ENCODE assay signal across 24 mouse cellular contexts in the genomic region with DNA sequence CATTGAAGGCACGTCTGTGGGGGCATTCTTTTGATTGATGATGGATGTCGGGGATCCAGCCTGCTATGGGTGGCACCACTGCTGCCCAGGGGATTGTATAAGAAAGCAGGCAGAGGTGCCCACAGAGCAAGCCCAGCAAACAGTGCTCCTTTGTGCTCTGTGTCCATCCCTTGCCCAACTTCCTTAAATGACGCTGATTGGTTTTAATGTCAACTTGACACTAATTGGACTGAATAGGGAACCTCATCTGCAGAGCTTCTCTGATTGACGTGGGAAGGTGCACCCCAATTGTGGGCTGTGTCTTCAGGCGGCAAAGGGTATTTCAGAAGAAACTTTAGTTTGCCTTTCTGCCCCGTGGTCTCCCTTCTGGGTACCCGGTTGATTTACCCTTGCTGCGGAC. TPM values are rescaled to one million over a fixed set of nuclear protein-coding genes. Genes with fewer than 3 reads are reported as not detected.
DNase-seq lines count a peak whose midpoint lies in the region; ATAC-seq lines count a peak whose summit lies in the region.
"Had no signal": no experiment of that assay in that cellular context is flagged by ENCODE, and none has a peak within 500 bp of the region (broad histone marks: within the 10 kb centered on the region; RNA-seq: fewer than 3 reads in every experiment).

No protein-coding gene starts in this region.

- H3K9me3 ChIP-seq in forebrain, embryonic 14.5 days (replicated peaks; ENCODE audit: control insufficient read depth, low read length) = no peaks in the 10 kb centered on the region
- H3K9me3 ChIP-seq: embryonic facial prominence, embryonic 12.5 days; forebrain, embryonic 13.5 days; G1E had no signal

- DNase-seq in retina, embryonic 14.5 days (ENCODE audit: low spot score) = peak; percentile 41
- no peak for DNase-seq in spleen, adult 18-20 months
- no peak for DNase-seq in forebrain, embryonic 14.5 days (ENCODE audit: low spot score)
- DNase-seq in heart, postnatal 4 days = no peak
- DNase-seq: adrenal gland, adult 8-10 months; adrenal gland, postnatal 14 days; adrenal gland, postnatal 36 days; B cell, adult 2 months; cerebellum, adult 11-12 months; cerebellum, adult 2 months; cerebellum, adult 9-10 months; cerebellum, postnatal 10 days; cerebellum, postnatal 25 days; embryo, embryonic 11 days had no signal

- H3K9ac ChIP-seq in forebrain, embryonic 14.5 days (ENCODE audit: low read length) = no peak overlapping the region
- H3K9ac ChIP-seq: embryonic facial prominence, embryonic 12.5 days; forebrain, embryonic 13.5 days had no signal

- peaks cover 35% of the 10 kb centered on the region for H3K36me3 ChIP-seq in forebrain, embryonic 14.5 days (ENCODE audit: control insufficient read depth, insufficient read depth, low read length)

- no peak overlapping the region for H3K4me2 ChIP-seq in forebrain, embryonic 14.5 days (ENCODE audit: low read length)
- H3K4me2 ChIP-seq: embryonic facial prominence, embryonic 12.5 days; forebrain, embryonic 13.5 days had no signal

- no peaks in the 10 kb centered on the region for H3K27me3 ChIP-seq in forebrain, embryonic 14.5 days (replicated peaks; ENCODE audit: control insufficient read depth, insufficient read depth, low read length)
- H3K27me3 ChIP-seq: CH12.LX; embryonic facial prominence, embryonic 12.5 days; forebrain, embryonic 13.5 days; Patski had no signal

- no peak overlapping the region for H3K27ac ChIP-seq in forebrain, embryonic 14.5 days (ENCODE audit: low read depth, low read length)
- H3K27ac ChIP-seq: embryonic facial prominence, embryonic 12.5 days; forebrain, embryonic 13.5 days had no signal

- peak; percentile 63 for ATAC-seq in granulocyte monocyte progenitor cell, adult 5-6 weeks (replicated peaks; ENCODE audit: poor library complexity, severe bottlenecking)
- peak; percentile 49 for ATAC-seq in megakaryocyte progenitor cell, adult 5-6 weeks (replicated peaks; ENCODE audit: poor library complexity)
- ATAC-seq in forebrain, embryonic 14.5 days = no peak
- ATAC-seq: activated CD4-positive, CD25-positive, alpha-beta regulatory T cell, adult 4 months; CD4-positive, CD25-positive, alpha-beta regulatory T cell, adult 4 months; forebrain, embryonic 13.5 days; forebrain, embryonic 16.5 days; Patski had no signal

- H3K4me3 ChIP-seq in forebrain, embryonic 14.5 days (ENCODE audit: low read depth, low read length) = no peak overlapping the region
- H3K4me3 ChIP-seq: embryonic facial prominence, embryonic 12.5 days; forebrain, embryonic 13.5 days had no signal

- H3K4me1 ChIP-seq in forebrain, embryonic 14.5 days (ENCODE audit: control insufficient read depth, insufficient read depth, low read length) = no peaks in the 10 kb centered on the region; the same call in 1 of the 2 replicates
- H3K4me1 ChIP-seq: embryonic facial prominence, embryonic 12.5 days had no signal

- WGBS in forebrain, embryonic 14.5 days = 57% methylated on average over 8 of the region's 8 CpGs

RNA-seq across cellular contexts. Expression of a gene that starts 27.8 kb away (rescaled TPM):
- not detected in 2 replicates for total RNA-seq in granulocyte monocyte progenitor cell, adult 5-6 weeks (2014; fragmentation: Nextera tagmentation)
- total RNA-seq in granulocyte monocyte progenitor cell, adult 5-6 weeks (2017) = 0.13 TPM in 1 of 2 replicates, not detected in the other
- total RNA-seq in megakaryocyte progenitor cell, adult 5-6 weeks (2015) = 0.10 and 0.37 TPM in 2 replicates
- not detected in 2 replicates for total RNA-seq in megakaryocyte progenitor cell, adult 5-6 weeks (2017)
- polyA plus RNA-seq in forebrain, embryonic 14.5 days (2014; fragmentation: Nextera tagmentation; extraction: Ambion mirVana) = 0.99 and 1.5 TPM in 2 replicates
- total RNA-seq in heart, postnatal 4 days (2021) = under 1 TPM; 0.20 to 0.24 TPM
- total RNA-seq: G1E had no signal
